Mouse (Mus musculus) heart, adult 9 months (tissue): ENCODE measurements around the gene Nfia.
A peak's percentile ranks its signal among the peaks of the same experiment; 100 is the strongest.

Experiments used
- DNase-seq, 2 experiments: peaks; one replicate each; pipeline ENCODE4 v3.0.0; 2022; ENCODE audit warnings: low spot score in 2 of 2

Gene Nfia

GRCm38 (mm10) chr4:97910777-97911580 is 138.4 kb downstream of the Nfia start:
- DNase-seq: no peak

DNA sequence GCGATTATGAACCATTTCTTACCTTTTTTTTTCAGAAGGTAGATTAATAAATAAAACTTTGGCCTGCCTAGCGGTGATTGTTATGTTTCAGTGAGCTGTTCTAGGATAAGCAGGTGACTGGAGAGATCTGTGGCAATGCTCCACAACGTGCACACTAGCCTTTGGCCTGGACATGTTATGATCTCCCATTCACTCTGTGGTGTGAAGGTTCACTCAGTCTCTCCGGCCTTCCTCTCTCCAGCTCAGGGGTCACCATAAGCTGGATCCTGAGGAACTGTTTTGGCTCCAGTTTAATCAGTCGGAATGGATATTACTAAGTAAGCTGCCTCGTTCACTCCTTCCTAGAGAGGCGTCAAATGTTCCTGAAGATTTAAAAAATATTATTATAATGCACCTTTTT is 139.2 kb downstream of the Nfia start:
- DNase-seq: no peak

- peak in 1 of 2 experiments; percentile 28 for DNase-seq
These were observed 139.6 kb downstream of the Nfia start for GRCm38 (mm10) chr4:97912155-97912554.

DNA sequence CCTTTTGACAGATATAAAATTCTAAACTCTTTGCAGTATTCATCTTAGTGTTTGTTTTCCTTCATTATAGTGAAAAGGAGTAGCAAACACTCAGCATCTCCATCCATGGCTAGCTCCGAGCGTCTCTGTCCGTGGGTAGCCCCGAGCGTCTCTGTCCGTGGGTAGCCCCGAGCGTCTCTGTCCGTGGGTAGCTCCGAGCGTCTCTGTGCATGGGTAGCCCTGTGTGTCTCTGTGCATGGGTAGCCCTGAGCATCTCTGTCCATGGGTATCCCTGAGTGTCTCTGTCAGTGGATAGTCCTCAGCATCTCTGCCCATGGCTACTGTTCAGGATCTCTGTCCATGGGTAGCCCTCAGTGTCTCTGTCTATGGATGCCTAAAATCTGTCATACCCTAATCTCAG is 140.0 kb downstream of the Nfia start:
- DNase-seq: no peak

DNA sequence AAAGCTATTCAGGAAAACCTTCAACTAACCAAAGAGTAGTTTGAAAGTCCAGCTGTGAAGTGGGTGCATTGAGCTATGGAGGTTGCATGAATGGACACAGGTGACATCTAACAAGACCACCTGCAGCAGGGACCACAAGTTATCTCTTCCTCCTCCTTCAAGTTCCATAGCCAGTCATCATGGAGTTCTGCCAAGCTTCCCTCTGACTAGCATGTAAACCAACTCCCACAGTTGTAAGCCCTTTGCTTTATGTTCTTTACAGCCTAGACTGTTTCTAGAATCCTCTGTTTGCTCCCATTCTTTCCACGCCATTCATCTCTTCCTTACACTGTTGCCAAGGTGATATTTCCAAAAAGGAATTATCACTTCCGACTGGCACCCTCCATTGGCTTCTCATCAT is 141.8 kb downstream of the Nfia start:
- no peak for DNase-seq

GRCm38 (mm10) chr4:97914761-97915160 is 142.2 kb downstream of the Nfia start:
- DNase-seq: no peak

GRCm38 (mm10) chr4:97917568-97917967 is 145.0 kb downstream of the Nfia start:
- DNase-seq: no peak

DNA sequence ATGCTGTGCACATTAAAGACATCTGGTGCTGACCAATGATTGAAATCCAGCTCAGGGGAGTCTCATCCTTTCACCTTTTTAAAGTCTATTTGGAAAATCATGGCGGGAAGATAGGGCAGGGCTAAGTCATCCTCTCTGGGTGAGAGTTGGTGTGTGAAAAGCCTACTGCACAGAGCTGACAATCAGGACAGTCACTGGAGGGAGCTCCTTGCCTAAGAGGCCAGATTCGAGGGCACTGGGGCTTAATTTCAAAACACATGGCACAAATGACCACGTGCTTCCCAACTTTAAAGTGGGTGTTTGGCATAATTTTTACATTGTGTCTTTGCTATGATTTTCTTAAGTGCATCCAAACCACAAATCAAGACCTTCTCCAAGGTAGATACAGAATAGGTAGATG is 146.1 kb downstream of the Nfia start:
- no peak for DNase-seq

DNA sequence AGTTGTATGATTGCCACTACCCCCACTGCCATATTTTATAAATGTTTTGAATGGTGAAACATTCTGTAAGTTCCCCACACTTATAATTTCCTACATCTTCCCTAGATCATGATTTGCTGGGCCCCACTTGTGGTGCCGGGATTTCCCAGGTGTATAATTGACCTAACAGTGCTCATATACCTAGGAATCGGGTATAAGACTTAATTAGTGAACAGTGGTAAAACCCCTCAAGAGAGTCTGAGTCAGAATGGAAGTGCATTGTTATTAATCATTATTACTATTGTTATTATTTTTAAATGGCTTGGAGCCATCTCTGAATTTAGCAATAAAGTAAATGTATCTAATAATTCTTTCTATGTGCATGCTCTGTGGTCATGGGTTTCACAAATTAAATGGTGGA is 147.2 kb downstream of the Nfia start:
- DNase-seq: no peak

DNA sequence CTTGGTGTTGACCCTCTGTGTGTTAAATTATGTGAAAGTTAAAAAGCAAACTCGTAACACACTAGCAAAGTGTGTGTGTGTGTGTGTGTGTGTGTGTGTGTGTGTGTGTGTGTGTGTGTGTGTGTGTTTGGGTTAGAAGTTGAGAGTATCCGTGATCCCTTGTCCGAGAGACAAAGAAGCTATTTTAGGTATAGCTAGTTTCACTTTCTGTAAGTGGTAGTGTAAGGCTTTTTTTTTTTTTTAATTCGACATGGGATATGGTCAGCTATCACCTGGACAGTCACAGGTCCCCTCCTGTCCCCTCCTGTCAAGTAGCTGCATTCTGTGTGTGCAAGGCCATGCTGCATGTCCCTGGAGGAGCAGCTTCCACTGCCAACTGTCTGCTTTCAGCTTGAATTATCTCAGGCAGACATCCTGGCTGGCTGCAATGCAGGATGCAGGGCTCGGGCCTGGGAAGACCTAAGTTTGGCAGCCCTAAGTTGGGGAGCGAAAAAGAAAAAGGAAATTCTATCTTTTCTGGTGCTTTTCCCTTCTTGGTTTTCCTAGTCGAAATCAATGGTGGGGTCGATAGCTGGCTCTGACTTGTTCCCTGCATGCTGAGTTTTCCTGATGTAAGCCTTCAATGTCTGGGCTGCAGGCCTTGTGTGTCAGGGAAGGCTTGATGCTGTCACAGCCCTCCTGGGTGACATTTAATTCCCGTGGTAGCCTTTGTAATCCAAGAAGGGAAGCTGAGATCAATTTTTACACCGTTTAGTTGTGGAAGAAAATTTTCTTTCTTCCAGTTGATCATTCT is 147.9 kb downstream of the Nfia start:
- peak; percentile 69 to 71 for DNase-seq

DNA sequence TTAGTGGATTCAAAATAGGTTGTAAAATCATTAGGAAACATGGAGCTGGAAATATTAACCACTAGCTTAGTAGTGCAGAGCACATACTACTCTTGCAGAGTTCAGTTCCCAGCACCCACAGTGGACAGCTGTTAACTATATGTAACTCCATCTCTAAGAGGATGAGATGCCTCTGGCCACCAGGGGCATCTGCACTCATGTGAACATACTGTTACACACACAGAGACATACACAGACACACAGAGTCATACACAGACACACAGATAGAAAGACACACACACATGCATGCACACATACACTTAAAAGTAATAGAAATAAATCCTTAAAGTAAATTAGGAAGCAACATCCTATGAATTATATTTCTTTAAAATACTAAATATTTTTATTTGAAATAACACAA is 149.1 kb downstream of the Nfia start:
- DNase-seq: no peak

GRCm38 (mm10) chr4:97923248-97923647 is 150.7 kb downstream of the Nfia start:
- no peak for DNase-seq

- peak; percentile 83 to 84 for DNase-seq
These were observed 151.4 kb downstream of the Nfia start for GRCm38 (mm10) chr4:97923876-97924316.

- DNase-seq: no peak
These were observed 151.9 kb downstream of the Nfia start for GRCm38 (mm10) chr4:97924414-97924813.

- DNase-seq: no peak
These were observed 152.3 kb downstream of the Nfia start for GRCm38 (mm10) chr4:97924855-97925254.

DNA sequence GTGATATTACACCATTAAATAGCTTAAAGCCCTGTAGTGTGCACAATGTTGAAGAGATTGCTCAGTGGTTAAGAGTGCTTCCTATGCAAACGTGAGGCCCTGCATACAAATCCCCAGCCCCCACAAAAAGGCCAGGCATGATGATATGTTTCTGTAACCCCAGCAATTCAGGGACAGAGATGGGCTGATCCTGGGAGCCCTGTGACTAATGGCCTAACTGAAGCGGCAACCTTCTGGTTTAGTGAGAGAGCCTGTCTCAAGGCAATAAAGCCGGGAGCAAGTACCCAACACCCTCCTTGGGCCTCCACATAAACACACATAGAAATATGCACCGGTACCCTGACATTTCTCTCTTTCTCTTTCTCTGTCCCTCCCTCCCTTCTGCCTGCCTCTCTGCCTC is 153.1 kb downstream of the Nfia start:
- DNase-seq: no peak

DNA sequence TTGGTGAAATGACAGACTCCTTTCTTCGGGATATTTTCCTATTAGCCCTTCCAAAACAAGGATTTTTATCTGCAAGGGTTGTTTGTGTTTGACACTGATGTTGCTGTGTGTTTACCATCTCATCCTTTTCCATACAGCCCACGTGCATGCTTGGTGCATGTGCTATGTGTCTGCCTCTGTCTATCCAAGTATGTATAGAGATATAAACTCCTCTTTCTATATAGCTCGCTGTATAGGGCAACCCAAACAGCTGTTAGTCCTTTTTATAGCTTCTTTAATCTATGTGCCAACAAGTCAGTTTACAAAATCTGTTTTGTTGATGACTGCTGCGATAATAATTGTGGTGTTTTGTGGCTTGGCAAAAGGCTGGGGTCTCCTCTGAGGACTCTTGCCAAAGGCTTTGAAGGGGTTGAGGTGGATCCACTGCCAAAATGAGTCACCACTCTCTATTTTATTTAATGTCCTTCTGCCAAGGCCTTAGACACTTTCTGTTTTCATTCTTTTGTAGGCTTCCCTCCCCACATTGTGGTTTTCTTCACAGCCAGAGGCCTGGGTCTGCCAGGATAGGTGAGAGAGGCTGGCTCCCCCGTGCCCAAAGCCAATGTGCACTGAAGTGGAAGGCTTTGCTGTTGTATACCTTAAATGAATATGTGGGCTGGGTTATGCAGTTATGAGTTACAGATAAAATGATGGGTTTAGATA is 154.2 kb downstream of the Nfia start:
- no peak for DNase-seq

DNA sequence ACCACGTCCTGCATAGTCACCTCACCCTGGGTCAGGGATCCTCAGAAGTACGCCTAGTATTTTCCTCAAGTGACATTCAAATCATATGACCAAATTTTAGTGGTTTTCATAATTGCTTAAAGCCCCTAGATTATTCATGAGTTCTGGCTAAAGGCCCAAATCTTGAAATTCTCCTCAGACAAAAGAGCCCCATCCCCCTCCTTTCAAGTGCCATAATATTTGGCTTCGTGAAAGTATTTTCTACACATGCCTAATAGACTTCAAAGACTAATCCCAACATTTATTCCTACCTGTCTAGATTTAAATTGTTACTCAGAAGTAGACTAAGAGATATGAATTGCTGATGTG is 154.7 kb downstream of the Nfia start:
- no peak for DNase-seq

DNA sequence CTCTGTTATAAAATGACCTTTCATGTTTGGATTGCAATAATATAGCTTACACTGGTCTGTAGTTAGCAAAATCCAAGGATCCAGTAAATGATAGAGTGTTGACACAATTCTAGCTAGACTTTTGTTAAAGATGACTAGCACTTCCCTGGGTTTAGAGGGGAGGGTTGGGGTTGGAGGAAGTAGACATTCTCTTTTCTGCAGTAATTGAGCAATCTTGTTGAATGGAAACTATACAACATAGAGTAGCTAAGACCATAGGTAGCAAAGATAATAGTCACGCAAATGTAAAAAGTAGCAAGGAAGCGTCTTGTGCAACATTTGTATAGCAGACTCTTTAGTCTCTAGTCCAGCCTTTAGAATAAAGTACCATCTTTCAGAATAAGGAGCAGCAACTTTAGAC is 163.8 kb downstream of the Nfia start:
- DNase-seq: no peak

DNA sequence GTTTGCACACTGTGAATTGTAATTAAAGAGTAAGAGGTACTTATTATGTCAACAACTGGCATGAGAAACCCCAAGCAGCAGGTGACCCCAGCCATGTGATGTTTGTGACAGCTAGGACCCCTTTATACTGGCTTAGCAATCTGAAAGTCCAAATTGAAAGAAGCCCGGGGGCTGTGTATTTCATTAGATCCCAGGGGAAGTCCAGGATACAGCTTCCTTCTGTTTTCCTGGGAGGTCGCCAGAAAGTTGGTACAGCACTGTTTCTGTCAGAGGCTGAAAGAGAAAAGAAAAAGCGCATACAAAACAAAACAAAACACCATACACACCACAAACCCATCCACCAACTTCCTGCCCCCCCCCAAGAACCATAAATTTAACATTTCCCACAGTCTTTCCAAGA is 164.4 kb downstream of the Nfia start:
- peak; percentile 34 to 37 for DNase-seq

GRCm38 (mm10) chr4:97939492-97939891 is 167.0 kb downstream of the Nfia start:
- no peak for DNase-seq

- no peak for DNase-seq
These were observed 167.5 kb downstream of the Nfia start for GRCm38 (mm10) chr4:97939920-97940520.
